Mouse (Mus musculus) kidney, embryonic 16.5 days (tissue): ENCODE results near the gene Mfap4. TPM values are rescaled to one million over a fixed set of nuclear protein-coding genes. Genes with fewer than 3 reads are reported as not detected.

Source experiments
- ATAC-seq: fragments of 200-750 bp; cut with Nextera tagmentation; 2 replicates; pipeline ENCODE4 v1.8.0; 2017; ENCODE audit warnings: moderate TSS enrichment; ENCODE audit not compliant: low FRiP score, low TSS enrichment
- H3K27ac ChIP-seq: fragments of 300-500 bp; sonication (generic); 2 replicates; pipeline ENCODE4 v1.5.1; 2014; ENCODE audit warnings: low read length
- H3K27me3 ChIP-seq: fragments of 300-500 bp; sonication (generic); 2 replicates; pipeline ENCODE4 v1.6.1; 2014; ENCODE audit warnings: low read length, control low read depth, mixed read lengths; ENCODE audit not compliant: insufficient read depth
- H3K36me3 ChIP-seq: fragments of 300-500 bp; sonication (generic); 2 replicates; pipeline ENCODE4 v1.6.1; 2014; ENCODE audit warnings: low read length, control low read depth, mixed read lengths; ENCODE audit not compliant: insufficient read depth
- H3K4me1 ChIP-seq: fragments of 300-500 bp; sonication (generic); 2 replicates; pipeline ENCODE4 v1.6.1; 2014; ENCODE audit warnings: low read length, control low read depth, mixed read lengths; ENCODE audit not compliant: insufficient read depth
- H3K4me2 ChIP-seq: fragments of 300-500 bp; sonication (generic); replicated peaks from 2 replicates; pipeline ENCODE4 v1.6.1; 2014; ENCODE audit warnings: low read depth, low read length
- H3K4me3 ChIP-seq: fragments of 300-500 bp; sonication (generic); 2 replicates; pipeline ENCODE4 v1.5.1; 2014; ENCODE audit warnings: mild to moderate bottlenecking, low read length
- H3K9ac ChIP-seq: fragments of 300-500 bp; sonication (generic); replicated peaks from 2 replicates; pipeline ENCODE4 v1.6.1; 2014; ENCODE audit warnings: low read length
- H3K9me3 ChIP-seq: fragments of 300-500 bp; sonication (generic); 2 replicates; pipeline ENCODE4 v1.6.1; 2016; ENCODE audit warnings: low read length, control low read depth
- WGBS: fragments of 180-500 bp; shearing (Covaris S2); extraction: QIAGEN DNeasy Blood & Tissue Kit; methylation state at CpG from one replicate; pipeline ENCODE4 v1.1.7; 2014; 5-methylcytosine and 5-hydroxymethylcytosine counted together
- polyA plus RNA-seq: library from polyadenylated mRNA; unstranded; fragments of >200 nt; fragmentation: Nextera tagmentation; extraction: Ambion mirVana; gene quantifications from 2 replicates; pipeline ENCODE4 v1.2.1, GENCODE M21; 2015

Mfap4 gene
- polyA plus RNA-seq, 1 experiment from 2014 or later, result 181 TPM

DNA sequence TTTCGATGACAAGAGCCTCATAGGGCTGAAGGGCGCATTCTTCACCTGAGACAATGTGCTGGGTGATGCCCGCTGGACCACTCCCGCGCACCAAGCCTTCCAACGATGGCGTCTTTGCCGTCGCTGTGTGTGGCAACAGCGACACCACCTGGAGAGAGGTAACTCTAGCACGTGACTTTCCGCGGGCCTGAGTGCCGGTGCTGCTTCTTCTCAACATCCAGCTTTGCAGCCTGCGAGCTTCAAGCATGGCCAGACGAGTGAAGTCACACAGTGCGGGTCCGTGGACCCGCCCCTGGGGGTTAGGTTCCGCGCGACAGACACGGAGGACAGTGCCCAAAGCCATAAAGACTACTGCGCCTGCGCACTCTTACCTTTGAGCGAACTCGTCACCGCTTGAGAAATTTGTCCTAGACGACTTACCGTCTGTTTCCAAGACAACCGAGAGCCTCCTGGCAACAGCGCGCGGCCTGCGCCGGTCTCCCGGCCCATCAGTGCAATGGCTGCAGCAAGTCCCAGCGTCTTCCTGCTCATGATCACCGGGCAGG is 19.6 kb downstream of the Mfap4 start, which contains the start of gene B9d1:
Gene B9d1 (plus strand): TSS at position 432 of the 545 bp plus-strand sequence.
- WGBS, result under 1% methylated on average over 39 of the region's 39 CpGs

DNA sequence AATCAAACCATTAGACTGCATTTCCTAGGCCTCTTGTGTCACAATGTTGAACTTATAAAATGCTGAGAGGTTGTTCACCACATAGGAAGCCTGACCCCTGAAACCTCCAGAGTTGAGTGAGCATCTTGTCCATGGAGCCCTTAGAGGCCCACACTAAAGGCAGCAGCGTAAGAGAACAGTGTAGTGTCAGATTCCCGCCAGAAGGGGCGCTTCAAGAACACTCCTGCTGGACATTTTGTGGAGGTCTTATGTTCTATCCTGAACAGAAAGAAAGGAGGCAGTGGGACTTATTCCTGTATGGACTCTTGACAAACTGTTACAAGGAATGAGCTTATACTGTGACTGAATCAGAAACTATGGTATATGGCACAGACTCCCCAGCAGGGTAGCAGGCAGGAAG is 29.7 kb downstream of the Mfap4 start:
- Histone ChIP-seq H3K4me3 (no peak overlapping the region), H3K4me2 (no peak overlapping the region), H3K9me3 (no peaks in the 10 kb centered on the region), H3K4me1 (no peaks in the 10 kb centered on the region), H3K36me3 (peaks cover 25% of the 10 kb centered on the region), H3K27me3 (no peaks in the 10 kb centered on the region), H3K27ac (no peak overlapping the region), H3K9ac (no peak overlapping the region)
- WGBS, result 46% methylated on average over 3 of the region's 3 CpGs
- no peak for ATAC-seq

More for the DNA sequence above, 19.6 kb downstream of the Mfap4 start, which contains the start of gene B9d1:
- ATAC-seq, result peak; percentile 89
- H3K9me3 ChIP-seq, result no peaks in the 10 kb centered on the region
- H3K36me3 ChIP-seq, result no peaks in the 10 kb centered on the region
- peak within 1 kb of the TSS; percentile 81 for H3K9ac ChIP-seq
- no peaks in the 10 kb centered on the region for H3K27me3 ChIP-seq
- peak within 1 kb of the TSS; percentile 76 for H3K4me3 ChIP-seq
- H3K4me2 ChIP-seq, result peak within 1 kb of the TSS; percentile 71
- peaks cover 8% of the 10 kb centered on the region for H3K4me1 ChIP-seq
- H3K27ac ChIP-seq, result peak within 1 kb of the TSS; percentile 76

DNA sequence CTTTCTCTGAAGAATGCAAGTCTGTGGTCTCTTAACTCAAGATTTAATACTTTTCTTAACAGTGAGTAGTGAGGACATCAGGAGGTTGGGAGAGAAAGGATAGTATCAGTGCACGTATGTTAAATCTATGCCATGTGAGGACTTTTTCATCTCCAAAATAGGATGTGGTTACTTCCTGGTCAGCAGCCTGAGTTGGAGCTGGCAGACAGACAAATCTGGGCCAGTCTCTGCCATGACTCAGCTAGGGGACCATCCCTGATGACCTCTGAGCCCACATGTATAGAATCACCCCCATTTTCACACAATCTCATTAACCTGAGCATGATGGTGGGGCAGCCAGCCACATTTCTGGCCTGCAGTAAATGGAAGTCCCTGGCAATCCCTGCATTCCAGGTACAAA is 32.7 kb downstream of the Mfap4 start:
- Histone ChIP-seq H3K4me1 (no peaks in the 10 kb centered on the region), H3K36me3 (peaks cover 50% of the 10 kb centered on the region; the same call in 1 of the 2 replicates), H3K4me3 (no peak overlapping the region), H3K27me3 (no peaks in the 10 kb centered on the region), H3K4me2 (no peak overlapping the region), H3K27ac (no peak overlapping the region), H3K9me3 (no peaks in the 10 kb centered on the region), H3K9ac (no peak overlapping the region)
- WGBS, result 82% methylated on average over 1 of the region's 1 CpGs
- ATAC-seq, result no peak

DNA sequence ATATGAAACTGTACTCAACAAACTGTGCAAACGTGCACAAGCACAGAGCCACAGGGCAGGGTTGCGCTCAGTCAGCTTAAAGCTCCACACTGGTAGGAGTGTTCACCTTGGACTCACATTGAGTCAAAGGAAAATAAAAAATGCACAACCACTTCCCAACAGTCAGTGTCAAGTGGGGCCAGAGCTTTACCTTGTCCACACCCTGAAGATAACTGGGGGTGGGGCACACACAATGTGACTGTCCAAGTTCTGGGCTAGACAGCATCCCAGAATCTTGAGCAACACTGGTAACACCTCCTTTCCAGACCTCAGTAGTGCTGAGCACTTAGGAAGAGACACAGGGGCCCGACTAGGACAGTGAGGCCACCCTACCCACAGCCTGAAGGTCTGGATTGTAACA is 33.6 kb downstream of the Mfap4 start:
- Histone ChIP-seq H3K4me2 (no peak overlapping the region), H3K4me3 (no peak overlapping the region), H3K9ac (no peak overlapping the region), H3K27me3 (no peaks in the 10 kb centered on the region), H3K4me1 (no peaks in the 10 kb centered on the region), H3K27ac (no peak overlapping the region), H3K9me3 (no peaks in the 10 kb centered on the region), H3K36me3 (peaks cover 53% of the 10 kb centered on the region; the same call in 1 of the 2 replicates)
- ATAC-seq, result no peak
- 92% methylated on average over 3 of the region's 3 CpGs for WGBS

DNA sequence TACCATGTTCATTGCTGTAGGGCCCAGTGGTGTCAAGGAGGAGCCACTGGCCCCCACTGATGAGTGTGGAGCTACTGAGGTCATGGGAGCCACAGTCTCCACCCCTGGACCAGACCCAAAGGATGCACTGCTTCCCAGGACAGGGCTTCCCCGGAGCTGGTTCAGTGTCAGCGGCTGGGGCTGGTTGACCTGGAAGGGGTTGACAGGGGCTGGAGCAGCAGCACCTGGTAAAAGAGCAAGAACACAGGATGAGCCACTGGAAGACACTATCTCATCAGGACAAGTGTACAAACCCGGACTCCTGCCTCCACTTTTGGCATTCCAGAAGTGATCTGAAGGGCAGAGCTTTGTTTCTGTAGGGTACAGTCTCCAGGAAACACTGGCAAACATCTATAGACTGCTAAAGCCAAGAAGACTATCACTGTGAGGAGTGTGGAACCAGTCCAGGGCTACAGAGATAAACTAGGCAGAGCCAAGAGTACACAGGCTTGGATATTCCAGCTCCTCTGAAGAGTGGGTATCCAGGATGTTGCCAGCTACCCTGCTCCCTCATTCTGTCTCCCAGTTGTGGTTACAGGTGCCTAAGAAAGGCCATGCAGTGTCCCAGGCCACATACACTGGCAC is 34.4 kb downstream of the Mfap4 start:
- no peak for ATAC-seq
- H3K36me3 ChIP-seq, result peaks cover 50% of the 10 kb centered on the region; the same call in 1 of the 2 replicates
- no peak overlapping the region for H3K4me3 ChIP-seq

DNA sequence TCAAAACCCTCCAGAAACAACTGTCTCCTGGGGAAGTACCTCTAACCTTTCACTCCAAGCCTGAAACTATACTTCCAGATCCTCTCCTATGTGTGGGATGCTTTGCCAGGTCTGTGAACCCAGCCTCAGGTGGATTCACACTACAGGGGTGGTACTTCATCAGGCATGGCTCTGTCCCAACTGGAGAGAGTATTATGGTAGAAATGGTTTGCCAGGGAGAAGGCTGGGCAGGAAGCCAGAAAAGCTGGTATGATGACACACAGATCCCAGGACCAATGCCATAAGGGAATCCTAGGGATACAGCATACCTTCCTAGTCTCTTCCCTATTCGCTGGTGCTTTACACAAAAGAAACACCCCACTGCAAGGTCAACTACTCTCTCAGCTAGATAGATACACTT is 41.6 kb downstream of the Mfap4 start:
- Histone ChIP-seq H3K27ac (no peak overlapping the region), H3K4me2 (no peak overlapping the region), H3K36me3 (peaks cover 17% of the 10 kb centered on the region; the same call in 1 of the 2 replicates), H3K9me3 (no peaks in the 10 kb centered on the region), H3K27me3 (no peaks in the 10 kb centered on the region), H3K9ac (no peak overlapping the region), H3K4me1 (peaks cover 3% of the 10 kb centered on the region), H3K4me3 (no peak overlapping the region)
- ATAC-seq, result no peak
- WGBS, result 90% methylated on average over 1 of the region's 1 CpGs

More for the DNA sequence above, 34.4 kb downstream of the Mfap4 start:
- H3K9me3 ChIP-seq, result no peaks in the 10 kb centered on the region
- H3K27ac ChIP-seq, result no peak overlapping the region
- no peaks in the 10 kb centered on the region for H3K27me3 ChIP-seq
- no peak overlapping the region for H3K4me2 ChIP-seq
- no peaks in the 10 kb centered on the region for H3K4me1 ChIP-seq
- 85% methylated on average over 3 of the region's 3 CpGs for WGBS
- no peak overlapping the region for H3K9ac ChIP-seq

DNA sequence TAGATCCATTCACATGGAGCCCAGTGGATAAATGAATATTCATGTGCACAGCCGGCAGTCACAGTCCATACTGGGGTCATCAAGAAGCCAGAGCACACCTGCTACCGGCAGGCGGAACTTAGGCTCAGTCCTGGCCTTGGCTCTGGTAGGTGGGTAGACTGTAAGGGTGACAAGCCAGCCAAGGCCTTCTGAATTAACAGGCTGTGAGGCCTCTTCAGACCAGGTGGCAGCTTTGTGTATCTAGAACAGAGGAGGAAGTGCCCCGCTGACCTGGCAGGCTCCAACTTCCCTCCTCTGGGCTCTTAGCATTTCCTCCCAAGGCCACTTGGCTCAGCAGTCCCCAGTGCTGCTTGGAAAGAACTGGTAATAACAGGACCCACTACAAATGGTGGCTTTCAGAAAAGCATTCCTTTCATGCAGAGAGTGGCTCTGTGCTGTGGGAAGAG is 44.1 kb downstream of the Mfap4 start:
- H3K27ac ChIP-seq, result peak overlapping the region; percentile 52
- H3K9me3 ChIP-seq, result no peaks in the 10 kb centered on the region
- peaks cover 3% of the 10 kb centered on the region for H3K4me1 ChIP-seq
- peak; percentile 67 for ATAC-seq
- WGBS, result 45% methylated on average over 4 of the region's 4 CpGs
- no peak overlapping the region for H3K4me2 ChIP-seq
- no peak overlapping the region for H3K9ac ChIP-seq
- no peaks in the 10 kb centered on the region for H3K27me3 ChIP-seq
- peaks cover 14% of the 10 kb centered on the region; the same call in 1 of the 2 replicates for H3K36me3 ChIP-seq
- no peak overlapping the region for H3K4me3 ChIP-seq

DNA sequence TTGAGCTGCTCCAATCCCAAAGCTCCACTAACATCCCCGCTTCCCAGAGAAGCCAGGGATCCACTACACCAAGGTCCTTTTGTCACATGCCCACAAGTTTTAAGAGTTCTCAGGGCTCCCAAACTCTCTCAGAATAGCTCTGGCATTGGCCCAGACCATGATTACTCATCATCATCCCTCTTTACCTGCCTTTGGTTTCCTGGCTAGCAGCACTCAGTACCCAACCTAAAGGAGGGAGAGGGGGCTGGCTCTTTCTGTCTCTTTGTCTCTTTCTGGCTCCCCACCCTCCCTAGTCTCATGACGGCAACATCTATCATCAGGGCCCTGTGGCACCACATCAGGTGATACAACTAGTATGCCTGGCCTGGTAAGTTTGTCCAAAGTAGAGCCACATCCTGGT is 47.6 kb downstream of the Mfap4 start:
- H3K4me2 ChIP-seq, result no peak overlapping the region
- peak overlapping the region; percentile 43; the same call in 1 of the 2 replicates for H3K27ac ChIP-seq
- H3K4me3 ChIP-seq, result no peak overlapping the region
- H3K9me3 ChIP-seq, result no peaks in the 10 kb centered on the region
- no peak for ATAC-seq
- peaks cover 3% of the 10 kb centered on the region for H3K4me1 ChIP-seq
- WGBS, result 96% methylated on average over 2 of the region's 2 CpGs
- H3K27me3 ChIP-seq, result no peaks in the 10 kb centered on the region
- peaks cover 9% of the 10 kb centered on the region; the same call in 1 of the 2 replicates for H3K36me3 ChIP-seq
- H3K9ac ChIP-seq, result no peak overlapping the region

DNA sequence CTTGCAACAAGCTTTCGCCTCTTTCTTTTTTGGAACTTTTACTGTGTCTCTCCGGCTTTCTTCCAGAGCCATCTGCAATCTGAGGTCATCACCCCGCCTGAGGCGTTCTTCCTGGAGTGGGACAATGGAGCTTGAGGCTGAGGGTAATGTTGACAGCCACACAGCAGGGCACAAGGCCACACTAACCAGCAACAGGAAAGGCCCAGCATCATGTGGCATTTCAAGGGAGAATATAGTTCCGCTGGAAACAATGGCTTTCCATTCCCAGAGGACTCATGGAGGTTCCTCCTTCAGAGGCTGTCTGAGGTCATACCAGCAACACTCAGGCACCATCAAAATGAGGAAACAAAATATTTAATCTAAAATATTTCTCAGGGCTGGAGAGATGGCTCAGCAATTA is 48.3 kb downstream of the Mfap4 start:
- Histone ChIP-seq H3K9me3 (no peaks in the 10 kb centered on the region), H3K9ac (no peak overlapping the region), H3K4me1 (peaks cover 3% of the 10 kb centered on the region), H3K27me3 (no peaks in the 10 kb centered on the region), H3K4me2 (no peak overlapping the region), H3K27ac (peak overlapping the region; percentile 43; the same call in 1 of the 2 replicates), H3K36me3 (peaks cover 9% of the 10 kb centered on the region; the same call in 1 of the 2 replicates), H3K4me3 (no peak overlapping the region)
- 0 out of 2 replicates have a peak, but pooled peaks have one; percentile 54 for ATAC-seq
- 76% methylated on average over 5 of the region's 5 CpGs for WGBS

DNA sequence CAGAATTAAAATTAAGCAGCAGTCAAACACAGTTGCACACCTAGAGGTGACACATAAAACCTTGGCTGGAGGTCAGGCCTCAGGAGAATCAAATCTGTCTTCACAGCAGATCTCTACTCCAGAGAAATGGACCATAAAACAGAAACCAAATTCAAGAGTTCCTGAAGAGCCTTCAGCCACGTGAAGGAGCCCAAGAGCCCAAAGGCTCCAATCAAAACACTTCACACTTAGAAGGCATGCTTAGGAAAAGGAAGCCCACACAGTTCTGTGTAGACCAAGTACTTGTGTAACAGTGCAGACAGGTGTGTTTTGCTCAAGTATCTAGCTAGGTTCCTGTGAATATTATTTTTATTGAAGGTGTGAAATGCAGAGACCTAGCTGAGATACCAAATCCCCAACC is 50.3 kb downstream of the Mfap4 start:
- ATAC-seq, result no peak
- Histone ChIP-seq H3K9ac (no peak overlapping the region), H3K4me1 (no peaks in the 10 kb centered on the region), H3K4me3 (no peak overlapping the region), H3K9me3 (no peaks in the 10 kb centered on the region), H3K27ac (no peak overlapping the region), H3K36me3 (peaks cover 14% of the 10 kb centered on the region; the same call in 1 of the 2 replicates), H3K27me3 (no peaks in the 10 kb centered on the region), H3K4me2 (no peak overlapping the region)
- WGBS, result 27% methylated on average over 1 of the region's 1 CpGs
